Mouse (Mus musculus): ENCODE data around the gene Gpr3. TPM values are rescaled to one million over a fixed set of nuclear protein-coding genes. Genes with fewer than 3 reads are reported as not detected.

The Gpr3 gene
- polyA plus RNA-seq (2015; fragmentation: Nextera tagmentation; extraction: Ambion mirVana) = 0.32 and 0.38 TPM in 2 replicates

DNA sequence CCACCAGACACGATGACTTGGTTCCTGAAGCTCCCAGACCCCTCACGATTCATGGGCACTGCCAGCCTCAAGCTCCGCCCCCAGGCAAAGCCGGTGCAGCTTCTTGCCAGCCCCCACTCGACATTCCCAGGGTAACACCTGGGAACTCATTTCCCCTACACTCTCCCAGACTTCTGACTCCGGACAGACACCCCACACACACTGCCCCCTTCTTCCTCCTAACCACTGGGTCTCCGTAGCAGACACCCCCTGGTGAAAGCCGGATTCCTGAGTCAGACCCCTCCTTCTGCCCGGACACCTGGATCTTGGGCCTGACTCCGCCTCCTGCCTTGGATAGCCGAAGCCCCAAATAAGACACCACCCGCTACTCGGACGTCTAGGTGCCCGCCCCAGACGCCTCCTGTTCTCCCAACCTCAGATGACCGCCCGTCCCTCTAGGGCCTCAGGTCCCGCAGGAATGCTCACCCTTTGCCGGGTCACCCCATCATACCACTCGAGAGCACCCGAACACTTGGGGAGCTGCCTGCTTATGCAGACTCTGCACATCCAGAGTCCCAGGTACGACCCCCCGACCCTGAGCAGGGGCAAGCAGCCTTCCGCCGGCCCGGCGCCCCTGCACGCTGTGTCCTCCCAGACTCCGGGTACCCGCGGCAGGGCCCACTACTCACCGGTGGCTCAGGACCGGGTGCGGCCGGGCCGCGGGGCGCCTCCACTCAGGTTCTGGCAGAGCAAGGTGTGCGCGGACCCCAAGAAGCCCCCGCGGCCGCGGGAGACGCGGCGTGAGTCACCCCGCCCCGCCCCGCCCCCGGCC, at the start of gene Gpr3, which contains the start of gene Cd164l2:
TSS of gene Gpr3 (minus strand) at position 786 of the 811 bp plus-strand sequence.
TSS of gene Cd164l2 (plus strand) at position 381 of the 811 bp plus-strand sequence.
- Histone ChIP-seq H3K9ac (peak within 1 kb of the TSS; percentile 70), H3K27ac (no peak within 1 kb of the TSS), H3K4me1 (peaks cover 21% of the 10 kb centered on the region), H3K4me3 (peak within 1 kb of the TSS; percentile 71), H3K36me3 (no peaks in the 10 kb centered on the region), H3K9me3 (no peaks in the 10 kb centered on the region), H3K4me2 (replicated peaks) (peak within 1 kb of the TSS; percentile 99), H3K27me3 (peaks cover 49% of the 10 kb centered on the region)
- 3% methylated on average over 52 of the region's 52 CpGs for WGBS
- ATAC-seq (ENCODE audit: low FRiP score, low read depth) = no peak; the same call in 1 of the 2 replicates

DNA sequence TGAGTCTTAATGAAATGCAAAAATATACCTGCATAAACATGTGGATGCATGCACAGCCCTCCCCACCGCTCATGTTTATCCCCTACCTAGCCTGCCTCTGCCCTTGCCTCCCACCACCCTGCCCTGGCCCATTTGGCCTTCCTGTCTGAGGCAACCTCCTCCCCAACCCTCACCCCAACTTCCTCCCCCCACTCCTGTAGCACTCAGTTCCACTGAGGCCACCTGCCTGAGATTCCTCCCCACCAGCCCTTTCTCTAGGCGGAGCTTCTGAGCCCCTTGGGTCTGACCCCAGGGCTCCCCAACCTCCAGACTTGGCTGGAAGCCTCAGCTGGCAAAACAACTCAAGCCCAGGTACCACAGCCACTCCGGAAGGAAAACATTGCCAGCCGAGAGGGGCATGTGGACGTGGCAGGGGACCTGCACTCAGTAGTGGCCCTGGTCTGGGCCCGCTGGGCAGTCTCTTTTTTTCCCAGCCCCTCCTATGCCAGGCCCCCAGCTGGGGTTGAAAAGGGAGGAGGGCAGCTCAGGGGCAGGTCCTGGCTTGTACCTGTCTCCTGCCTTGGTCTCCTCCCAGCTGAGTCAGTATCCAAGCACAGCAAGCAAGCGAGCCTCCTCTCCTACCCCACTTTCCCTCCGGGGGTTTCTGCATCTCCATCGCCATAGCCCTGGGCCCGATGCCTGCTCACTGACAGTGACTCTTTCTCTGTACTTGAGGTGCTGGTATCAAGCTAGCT, 49.5 kb upstream of the Gpr3 start:
- no peak for ATAC-seq (ENCODE audit: low FRiP score, low read depth)
- WGBS = 39% methylated on average over 10 of the region's 10 CpGs
- H3K4me1 ChIP-seq = peaks cover 4% of the 10 kb centered on the region; the same call in 1 of the 2 replicates
- H3K27me3 ChIP-seq = peaks cover 20% of the 10 kb centered on the region
- H3K36me3 ChIP-seq = peaks cover 38% of the 10 kb centered on the region
- H3K4me3 ChIP-seq = no peak overlapping the region
- peaks cover 8% of the 10 kb centered on the region; the same call in 1 of the 2 replicates for H3K9me3 ChIP-seq
- H3K4me2 ChIP-seq (replicated peaks) = peak overlapping the region; percentile 0
- H3K27ac ChIP-seq = peak overlapping the region; percentile 23; the same call in 1 of the 2 replicates
- no peak overlapping the region; the same call in none of the 2 replicates for H3K9ac ChIP-seq

DNA sequence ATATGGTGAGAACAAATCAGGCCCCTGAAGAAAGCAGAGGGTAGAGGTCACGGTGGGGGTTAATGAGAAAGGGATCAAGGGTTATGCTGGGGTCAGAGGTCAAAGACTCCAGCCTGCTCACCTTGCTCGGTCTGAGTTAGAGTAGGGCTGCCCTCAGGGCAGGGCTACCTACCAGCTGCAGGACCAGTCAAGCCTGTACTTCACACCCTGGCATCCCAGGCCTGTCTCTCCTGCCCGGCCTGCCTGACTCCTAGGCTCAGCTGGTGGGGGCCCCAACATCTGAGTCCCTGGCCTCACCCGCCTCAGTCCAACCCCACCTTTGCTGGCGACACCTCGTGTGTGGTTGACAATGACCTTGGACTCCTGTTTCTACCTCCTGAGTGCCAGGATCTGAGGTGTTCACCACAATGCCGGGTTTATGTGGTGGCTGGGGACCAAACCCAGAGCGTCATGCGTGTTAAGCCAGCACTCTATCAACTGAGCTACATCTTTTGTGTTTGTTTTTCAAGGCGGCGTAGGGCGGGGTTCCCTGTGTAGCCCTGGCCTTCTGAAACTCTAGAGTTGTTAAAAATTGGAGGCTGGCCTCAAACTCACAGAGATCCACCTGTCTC, 45.6 kb upstream of the Gpr3 start:
- Histone ChIP-seq H3K4me2 (replicated peaks) (no peak overlapping the region), H3K9ac (no peak overlapping the region), H3K4me3 (no peak overlapping the region), H3K27ac (no peak overlapping the region), H3K27me3 (peaks cover 58% of the 10 kb centered on the region), H3K36me3 (no peaks in the 10 kb centered on the region), H3K4me1 (peaks cover 7% of the 10 kb centered on the region; the same call in 1 of the 2 replicates), H3K9me3 (no peaks in the 10 kb centered on the region)
- no peak for ATAC-seq (ENCODE audit: low FRiP score, low read depth)
- 72% methylated on average over 12 of the region's 12 CpGs for WGBS

DNA sequence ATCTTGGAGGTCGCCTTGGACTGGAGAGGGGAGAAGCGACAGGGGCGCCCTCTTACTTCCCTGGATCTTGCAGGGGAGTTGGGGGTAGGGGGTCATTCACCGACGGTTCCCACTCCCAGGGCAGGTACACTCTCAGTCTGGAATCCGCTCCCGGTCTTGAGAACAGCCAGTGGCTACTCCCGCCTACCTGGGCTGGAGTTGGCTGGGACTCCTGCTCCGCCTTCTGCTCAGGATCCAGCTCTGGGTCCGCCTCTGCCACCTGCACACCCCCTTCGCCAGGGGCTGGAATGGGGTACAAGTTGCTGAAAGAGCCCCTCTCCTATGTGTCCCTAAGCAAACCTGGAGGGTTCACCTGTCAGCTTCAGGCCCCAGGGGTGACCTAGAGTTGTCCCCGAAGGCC, 44.9 kb upstream of the Gpr3 start:
- peaks cover 7% of the 10 kb centered on the region; the same call in 1 of the 2 replicates for H3K4me1 ChIP-seq
- H3K27me3 ChIP-seq = peaks cover 64% of the 10 kb centered on the region
- no peaks in the 10 kb centered on the region for H3K36me3 ChIP-seq
- no peak overlapping the region for H3K9ac ChIP-seq
- WGBS = 28% methylated on average over 12 of the region's 12 CpGs
- no peak; the same call in 1 of the 2 replicates for ATAC-seq (ENCODE audit: low FRiP score, low read depth)
- peak overlapping the region; percentile 45 for H3K4me2 ChIP-seq (replicated peaks)
- no peaks in the 10 kb centered on the region for H3K9me3 ChIP-seq
- H3K27ac ChIP-seq = no peak overlapping the region
- H3K4me3 ChIP-seq = peak overlapping the region; percentile 12; the same call in 1 of the 2 replicates

DNA sequence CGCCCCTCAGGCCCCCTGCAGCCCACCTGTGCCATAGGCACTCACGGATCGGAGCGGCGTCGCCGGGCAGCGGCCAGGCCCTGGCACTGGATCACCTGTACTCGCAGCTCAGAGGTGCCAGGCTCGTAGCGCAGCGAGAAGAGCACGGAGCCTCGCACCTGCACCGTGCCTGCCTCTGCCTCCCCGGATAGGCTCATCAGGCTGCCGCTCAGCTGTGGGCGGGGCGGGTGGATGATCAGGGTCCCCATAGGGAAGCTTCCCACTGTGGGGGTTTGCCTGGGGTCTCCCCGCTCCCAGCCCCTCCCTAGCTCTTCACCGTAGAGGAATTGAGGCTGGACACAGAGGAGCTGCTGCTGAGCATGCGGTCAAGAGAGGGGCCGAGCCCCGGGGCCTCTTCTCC, 44.5 kb upstream of the Gpr3 start:
- Histone ChIP-seq H3K9me3 (no peaks in the 10 kb centered on the region), H3K4me2 (replicated peaks) (peak overlapping the region; percentile 45), H3K9ac (no peak overlapping the region), H3K4me1 (0 out of 2 replicates have a peak, but pooled peaks cover 4% of the 10 kb centered on the region), H3K27me3 (peaks cover 68% of the 10 kb centered on the region), H3K4me3 (peak overlapping the region; percentile 12), H3K36me3 (no peaks in the 10 kb centered on the region), H3K27ac (no peak overlapping the region)
- WGBS = 18% methylated on average over 24 of the region's 24 CpGs
- no peak for ATAC-seq (ENCODE audit: low FRiP score, low read depth)

DNA sequence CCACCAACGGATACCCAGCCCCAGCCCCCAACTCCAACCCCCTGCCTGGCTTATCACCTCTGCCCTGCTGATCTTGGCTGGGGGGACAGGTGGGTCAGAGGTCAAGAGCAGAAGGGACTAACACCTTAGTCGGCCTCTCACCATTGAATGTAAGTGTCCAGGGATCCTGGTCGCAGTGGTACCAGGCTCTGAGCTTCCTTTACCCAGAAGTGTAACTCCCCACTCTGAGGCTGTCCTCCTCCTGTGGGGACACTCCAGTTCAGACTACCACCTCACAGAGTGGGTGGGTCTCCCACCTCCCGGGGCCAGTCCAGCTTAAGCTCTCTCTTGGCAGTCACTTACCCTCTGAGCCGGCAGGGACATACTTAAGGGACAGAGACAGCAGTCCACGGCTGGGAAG, 43.1 kb upstream of the Gpr3 start:
- H3K4me2 ChIP-seq (replicated peaks) = no peak overlapping the region
- H3K36me3 ChIP-seq = no peaks in the 10 kb centered on the region
- no peak overlapping the region for H3K27ac ChIP-seq
- H3K9me3 ChIP-seq = no peaks in the 10 kb centered on the region
- 58% methylated on average over 6 of the region's 6 CpGs for WGBS
- no peak overlapping the region for H3K4me3 ChIP-seq
- peaks cover 17% of the 10 kb centered on the region for H3K4me1 ChIP-seq
- H3K27me3 ChIP-seq = peaks cover 83% of the 10 kb centered on the region
- H3K9ac ChIP-seq = no peak overlapping the region
- ATAC-seq (ENCODE audit: low FRiP score, low read depth) = no peak

DNA sequence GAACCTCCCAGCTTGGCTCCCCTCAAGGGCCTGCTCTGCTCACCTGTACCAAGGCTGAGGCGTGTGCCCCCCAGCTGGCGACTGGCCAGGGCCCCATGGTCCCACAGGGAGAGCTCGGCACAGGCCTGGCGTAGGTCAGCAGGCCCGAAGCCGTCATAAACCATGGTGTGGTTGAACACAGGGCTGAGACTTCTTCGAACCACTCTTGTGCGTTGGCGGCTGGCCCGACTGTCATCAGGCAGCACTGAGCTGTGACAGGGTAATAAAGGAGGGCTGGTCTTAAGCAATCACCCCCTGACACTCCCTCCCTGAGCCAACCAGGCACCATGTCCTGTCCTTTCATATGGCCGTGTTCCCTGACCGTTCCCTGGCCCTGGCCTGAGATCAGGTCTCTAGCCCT, 41.1 kb upstream of the Gpr3 start:
- Histone ChIP-seq H3K4me3 (no peak overlapping the region), H3K4me1 (peaks cover 18% of the 10 kb centered on the region), H3K27ac (no peak overlapping the region), H3K27me3 (peaks cover 96% of the 10 kb centered on the region), H3K4me2 (replicated peaks) (no peak overlapping the region), H3K9me3 (no peaks in the 10 kb centered on the region), H3K36me3 (no peaks in the 10 kb centered on the region), H3K9ac (no peak overlapping the region; the same call in 1 of the 2 replicates)
- WGBS = 42% methylated on average over 12 of the region's 12 CpGs
- no peak for ATAC-seq (ENCODE audit: low FRiP score, low read depth)

DNA sequence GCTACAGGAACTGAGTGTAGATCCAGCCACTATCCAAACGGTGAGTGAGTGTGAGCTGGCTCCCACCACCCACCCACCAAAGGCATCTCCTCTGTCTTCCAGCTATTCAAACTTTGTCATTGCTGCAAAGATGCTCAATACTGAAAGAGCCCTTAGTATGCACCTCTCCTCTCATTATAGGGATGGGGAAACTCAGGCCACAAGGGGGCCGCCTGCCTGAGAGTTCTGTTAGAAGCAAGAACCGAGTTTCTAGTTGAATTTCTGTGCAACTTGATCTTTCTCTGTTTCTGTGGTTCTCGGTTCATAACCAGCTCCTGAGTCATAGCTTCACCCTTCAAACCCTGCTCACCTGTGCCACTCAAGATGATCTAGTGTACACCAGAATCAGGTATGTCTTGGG, 39.8 kb upstream of the Gpr3 start:
- Histone ChIP-seq H3K4me2 (replicated peaks) (no peak overlapping the region), H3K9me3 (no peaks in the 10 kb centered on the region), H3K36me3 (no peaks in the 10 kb centered on the region), H3K4me1 (peaks cover 22% of the 10 kb centered on the region), H3K4me3 (no peak overlapping the region), H3K9ac (no peak overlapping the region), H3K27me3 (peaks cover 97% of the 10 kb centered on the region), H3K27ac (no peak overlapping the region)
- ATAC-seq (ENCODE audit: low FRiP score, low read depth) = no peak
- 34% methylated on average over 4 of the region's 4 CpGs for WGBS

DNA sequence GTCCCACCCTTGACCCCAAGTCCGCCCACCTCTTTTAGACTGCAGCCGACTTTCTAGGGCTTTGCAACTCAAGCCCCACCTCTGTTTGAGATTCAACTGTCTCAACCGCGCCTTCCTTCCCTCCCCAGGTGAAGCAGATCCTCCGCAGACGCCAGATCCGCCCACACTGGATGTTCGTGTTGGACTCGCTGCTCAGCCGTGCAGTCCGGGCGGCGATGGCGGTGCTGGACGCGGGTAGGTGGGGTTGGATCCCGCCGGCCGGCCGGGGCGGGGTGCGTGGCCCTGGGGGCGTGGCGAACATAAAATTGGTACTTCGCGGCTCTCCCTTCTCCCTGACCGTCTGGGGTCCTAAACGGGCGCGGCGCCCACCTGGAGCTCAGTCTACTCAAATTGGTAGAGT, 38.9 kb upstream of the Gpr3 start:
- Histone ChIP-seq H3K27me3 (peaks cover 97% of the 10 kb centered on the region), H3K27ac (no peak overlapping the region), H3K4me3 (peak overlapping the region; percentile 49), H3K36me3 (no peaks in the 10 kb centered on the region), H3K9me3 (no peaks in the 10 kb centered on the region), H3K4me2 (replicated peaks) (peak overlapping the region; percentile 78), H3K4me1 (peaks cover 24% of the 10 kb centered on the region), H3K9ac (peak overlapping the region; percentile 59)
- under 1% methylated on average over 31 of the region's 31 CpGs for WGBS
- no peak for ATAC-seq (ENCODE audit: low FRiP score, low read depth)

DNA sequence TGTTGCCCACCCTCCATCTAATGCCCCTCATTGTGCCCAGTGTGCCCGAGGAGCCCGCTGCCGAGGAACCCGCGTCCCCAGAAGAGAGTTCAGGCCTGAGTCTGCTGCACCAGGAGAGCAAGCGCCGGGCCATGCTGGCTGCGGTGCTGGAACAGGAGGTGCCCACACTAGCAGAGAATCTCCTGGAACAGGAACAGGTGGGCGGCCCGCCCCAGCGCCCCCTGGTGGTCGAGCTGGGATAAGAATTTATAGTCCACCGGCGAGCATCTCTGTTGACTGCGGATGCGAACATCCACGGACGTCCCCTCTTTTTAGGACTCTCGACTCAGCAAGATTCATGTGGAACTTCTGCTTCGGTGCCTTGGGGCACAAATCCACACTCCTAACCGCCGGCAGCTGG, 38.3 kb upstream of the Gpr3 start:
- H3K27ac ChIP-seq = no peak overlapping the region
- peak overlapping the region; percentile 49 for H3K4me3 ChIP-seq
- no peaks in the 10 kb centered on the region for H3K9me3 ChIP-seq
- peak overlapping the region; percentile 59 for H3K9ac ChIP-seq
- 2% methylated on average over 22 of the region's 22 CpGs for WGBS
- peak overlapping the region; percentile 78 for H3K4me2 ChIP-seq (replicated peaks)
- peaks cover 24% of the 10 kb centered on the region for H3K4me1 ChIP-seq
- no peak for ATAC-seq (ENCODE audit: low FRiP score, low read depth)
- H3K27me3 ChIP-seq = peaks cover 97% of the 10 kb centered on the region
- no peaks in the 10 kb centered on the region for H3K36me3 ChIP-seq

DNA sequence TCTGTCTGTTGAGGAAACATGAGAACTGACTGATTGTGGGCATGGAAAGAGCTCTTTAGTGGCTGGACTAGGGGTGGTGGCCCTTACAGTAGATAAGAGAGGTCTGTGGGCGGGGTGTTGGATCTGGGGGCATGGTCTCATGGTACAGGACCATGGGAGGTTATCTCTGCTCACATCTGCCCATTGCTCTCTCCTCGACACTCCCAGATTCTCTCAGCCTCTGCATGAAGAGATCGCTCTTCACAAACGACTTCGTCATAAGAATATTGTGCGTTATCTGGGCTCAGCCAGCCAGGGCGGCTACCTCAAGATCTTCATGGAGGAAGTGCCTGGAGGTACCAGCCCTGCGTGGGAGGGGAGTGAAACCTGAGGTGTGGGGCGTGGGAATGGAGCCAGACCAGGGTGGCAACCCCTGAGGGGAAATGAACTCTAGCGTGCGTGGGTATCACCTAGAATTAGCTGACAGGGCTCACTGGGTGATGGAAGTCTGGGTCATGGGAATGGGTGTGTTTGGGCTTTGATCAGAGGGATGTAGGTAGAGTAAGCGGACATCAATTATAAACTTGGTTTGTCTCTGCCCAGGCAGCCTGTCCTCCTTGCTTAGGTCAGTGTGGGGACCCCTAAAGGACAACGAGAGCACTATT, 35.6 kb upstream of the Gpr3 start:
- no peak for ATAC-seq (ENCODE audit: low FRiP score, low read depth)
- H3K27ac ChIP-seq = no peak overlapping the region
- H3K27me3 ChIP-seq = peaks cover 88% of the 10 kb centered on the region

More for the DNA sequence above, 35.6 kb upstream of the Gpr3 start:
- 74% methylated on average over 13 of the region's 13 CpGs for WGBS
- no peaks in the 10 kb centered on the region for H3K36me3 ChIP-seq
- no peak overlapping the region for H3K9ac ChIP-seq
- no peak overlapping the region for H3K4me2 ChIP-seq (replicated peaks)
- no peak overlapping the region for H3K4me3 ChIP-seq
- H3K9me3 ChIP-seq = no peaks in the 10 kb centered on the region
- peaks cover 24% of the 10 kb centered on the region for H3K4me1 ChIP-seq
